Mouse (Mus musculus): ENCODE measurements around the gene Gjd3. TPM values are rescaled to one million over a fixed set of nuclear protein-coding genes. Genes with fewer than 3 reads are reported as not detected.
A peak's percentile ranks its signal among the peaks of the same experiment; 100 is the strongest.

Gjd3 gene
- polyA plus RNA-seq, 1 experiment from 2014 or later: 2.3 TPM

DNA sequence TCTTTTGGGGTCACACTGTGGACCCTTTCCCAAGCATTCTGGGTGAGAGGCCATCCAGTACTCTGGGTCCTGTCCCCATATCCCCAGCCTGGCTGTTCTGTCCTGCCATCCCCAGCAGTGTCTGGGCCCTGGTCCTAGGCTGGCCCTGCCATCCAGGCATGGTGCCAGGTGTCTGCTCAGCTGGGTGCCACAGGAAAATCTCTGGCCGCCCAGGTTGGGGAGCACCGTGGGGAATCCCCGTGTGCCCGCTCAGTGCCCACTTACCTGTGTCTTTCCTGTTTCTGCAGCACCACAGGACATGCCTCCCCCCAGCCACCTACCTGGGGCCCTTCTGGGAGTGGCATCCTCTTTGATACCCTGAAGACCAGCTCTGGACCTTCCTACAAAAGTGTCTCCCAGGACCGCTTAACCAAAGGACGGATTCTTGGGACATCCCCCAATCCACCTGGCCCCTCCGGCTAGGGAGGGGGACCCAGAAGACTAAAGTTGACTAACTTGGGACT lies 32.8 kb downstream of the Gjd3 start:
- Histone ChIP-seq H3K36me3 (ENCODE audit: control insufficient read depth, insufficient read depth, low read length) (peaks cover 24% of the 10 kb centered on the region), H3K4me2 (ENCODE audit: low read length) (no peak overlapping the region), H3K9me3 (ENCODE audit: control insufficient read depth, low read length) (no peaks in the 10 kb centered on the region), H3K4me1 (ENCODE audit: control insufficient read depth in 2 of 2, insufficient read depth in 2 of 2, low read length in 2 of 2) (peaks cover 72 to 92% of the 10 kb centered on the region in 2 experiments), H3K27me3 (ENCODE audit: control insufficient read depth, insufficient read depth, low read length) (no peaks in the 10 kb centered on the region), H3K27ac (replicated peaks in 1 of 2; ENCODE audit: control insufficient read depth in 1 of 2, insufficient read depth in 1 of 2, low read depth in 2 of 2, low read length in 2 of 2) (peak overlapping the region in 1 of 2 experiments; percentile 93; a peak in 1 of 4 replicates), H3K4me3 (ENCODE audit: control insufficient read depth in 1 of 2, insufficient read depth in 1 of 2, low read depth in 1 of 2, low read length in 2 of 2) (no peak overlapping the region), H3K9ac (ENCODE audit: low read length) (peak overlapping the region; percentile 66)
- 79% methylated on average over 7 of the region's 7 CpGs for WGBS
- no peak for ATAC-seq (ENCODE audit: insufficient number of reproducible peaks, insufficient read depth, low FRiP score, low read depth)

DNA sequence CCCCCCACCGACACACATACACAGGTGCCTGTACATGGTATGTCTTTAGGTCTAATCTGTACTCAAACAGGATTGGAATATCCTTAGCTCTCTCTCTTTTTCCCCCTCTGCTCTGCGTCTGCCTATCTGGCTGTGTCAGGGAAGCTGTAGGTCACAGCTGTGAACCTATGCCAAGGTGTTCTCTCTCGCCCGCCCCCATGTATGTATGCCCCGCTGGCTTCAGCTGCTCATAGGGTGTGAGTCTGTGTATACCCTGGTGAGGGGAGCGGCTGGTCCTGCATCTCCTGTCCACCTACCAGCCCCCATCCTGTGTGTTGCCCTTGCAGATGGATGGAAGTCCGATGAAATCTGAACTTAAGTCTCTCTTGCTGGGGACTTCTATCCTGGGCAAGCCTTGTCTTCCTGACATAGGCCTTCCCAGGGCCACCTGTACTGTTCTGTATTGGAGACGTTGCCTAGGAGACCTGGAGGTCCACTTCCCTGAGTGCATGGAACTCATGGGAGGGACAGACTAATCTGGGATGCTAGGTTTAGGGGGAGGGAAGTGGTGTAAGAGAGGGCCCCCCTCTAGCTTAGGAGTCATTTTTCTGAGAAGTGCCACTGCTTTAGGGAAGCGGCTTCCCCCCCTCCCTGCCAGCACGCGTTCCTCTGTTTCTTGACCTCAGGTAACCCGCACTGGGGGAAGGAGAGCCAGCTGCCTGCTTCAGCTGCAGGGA lies 33.4 kb downstream of the Gjd3 start:
- peak overlapping the region; percentile 66 for H3K9ac ChIP-seq (ENCODE audit: low read length)

GRCm38 (mm10) chr11:98947969-98948569 lies 34.7 kb downstream of the Gjd3 start:
- H3K9ac ChIP-seq (ENCODE audit: low read length): no peak overlapping the region
- peak overlapping the region; percentile 62 to 63 for H3K27ac ChIP-seq (replicated peaks in 1 of 2; ENCODE audit: control insufficient read depth in 1 of 2, insufficient read depth in 1 of 2, low read depth in 2 of 2, low read length in 2 of 2)
- H3K4me2 ChIP-seq (ENCODE audit: low read length): peak overlapping the region; percentile 20; the same call in 1 of the 2 replicates
- H3K9me3 ChIP-seq (ENCODE audit: control insufficient read depth, low read length): no peaks in the 10 kb centered on the region
- no peaks in the 10 kb centered on the region for H3K27me3 ChIP-seq (ENCODE audit: control insufficient read depth, insufficient read depth, low read length)
- peaks cover 24% of the 10 kb centered on the region for H3K36me3 ChIP-seq (ENCODE audit: control insufficient read depth, insufficient read depth, low read length)
- 50% methylated on average over 18 of the region's 18 CpGs for WGBS
- H3K4me1 ChIP-seq (ENCODE audit: control insufficient read depth in 2 of 2, insufficient read depth in 2 of 2, low read length in 2 of 2): peaks cover 76 to 92% of the 10 kb centered on the region in 2 experiments
- ATAC-seq (ENCODE audit: insufficient number of reproducible peaks, insufficient read depth, low FRiP score, low read depth): no peak
- H3K4me3 ChIP-seq (ENCODE audit: control insufficient read depth in 1 of 2, insufficient read depth in 1 of 2, low read depth in 1 of 2, low read length in 2 of 2): no peak overlapping the region

More for the DNA sequence above, 33.4 kb downstream of the Gjd3 start:
- WGBS: 70% methylated on average over 11 of the region's 12 CpGs
- Histone ChIP-seq H3K4me3 (ENCODE audit: control insufficient read depth in 1 of 2, insufficient read depth in 1 of 2, low read depth in 1 of 2, low read length in 2 of 2) (no peak overlapping the region), H3K4me2 (ENCODE audit: low read length) (no peak overlapping the region), H3K4me1 (ENCODE audit: control insufficient read depth in 2 of 2, insufficient read depth in 2 of 2, low read length in 2 of 2) (peaks cover 72 to 92% of the 10 kb centered on the region in 2 experiments), H3K27ac (replicated peaks in 1 of 2; ENCODE audit: control insufficient read depth in 1 of 2, insufficient read depth in 1 of 2, low read depth in 2 of 2, low read length in 2 of 2) (0 out of 4 replicates have a peak overlapping the region, but pooled peaks of 1 of the 2 experiments have one; percentile 11), H3K9me3 (ENCODE audit: control insufficient read depth, low read length) (no peaks in the 10 kb centered on the region), H3K36me3 (ENCODE audit: control insufficient read depth, insufficient read depth, low read length) (peaks cover 24% of the 10 kb centered on the region), H3K27me3 (ENCODE audit: control insufficient read depth, insufficient read depth, low read length) (no peaks in the 10 kb centered on the region)
- ATAC-seq (ENCODE audit: insufficient number of reproducible peaks, insufficient read depth, low FRiP score, low read depth): no peak

- Histone ChIP-seq H3K9ac (ENCODE audit: low read length) (peak overlapping the region; percentile 44; the same call in 1 of the 2 replicates), H3K9me3 (ENCODE audit: control insufficient read depth, low read length) (no peaks in the 10 kb centered on the region), H3K27ac (replicated peaks in 1 of 2; ENCODE audit: control insufficient read depth in 1 of 2, insufficient read depth in 1 of 2, low read depth in 2 of 2, low read length in 2 of 2) (peak overlapping the region; percentile 1 to 100; a peak in 3 of 4 replicates), H3K27me3 (ENCODE audit: control insufficient read depth, insufficient read depth, low read length) (no peaks in the 10 kb centered on the region), H3K36me3 (ENCODE audit: control insufficient read depth, insufficient read depth, low read length) (peaks cover 11% of the 10 kb centered on the region), H3K4me1 (ENCODE audit: control insufficient read depth in 2 of 2, insufficient read depth in 2 of 2, low read length in 2 of 2) (peaks cover 81 to 92% of the 10 kb centered on the region in 2 experiments), H3K4me3 (ENCODE audit: control insufficient read depth in 1 of 2, insufficient read depth in 1 of 2, low read depth in 1 of 2, low read length in 2 of 2) (no peak overlapping the region), H3K4me2 (ENCODE audit: low read length) (no peak overlapping the region; the same call in 1 of the 2 replicates)
- ATAC-seq (ENCODE audit: insufficient number of reproducible peaks, insufficient read depth, low FRiP score, low read depth): no peak
- WGBS: 64% methylated on average over 3 of the region's 3 CpGs
Observed at GRCm38 (mm10) chr11:98945605-98945977, 37.2 kb downstream of the Gjd3 start.

DNA sequence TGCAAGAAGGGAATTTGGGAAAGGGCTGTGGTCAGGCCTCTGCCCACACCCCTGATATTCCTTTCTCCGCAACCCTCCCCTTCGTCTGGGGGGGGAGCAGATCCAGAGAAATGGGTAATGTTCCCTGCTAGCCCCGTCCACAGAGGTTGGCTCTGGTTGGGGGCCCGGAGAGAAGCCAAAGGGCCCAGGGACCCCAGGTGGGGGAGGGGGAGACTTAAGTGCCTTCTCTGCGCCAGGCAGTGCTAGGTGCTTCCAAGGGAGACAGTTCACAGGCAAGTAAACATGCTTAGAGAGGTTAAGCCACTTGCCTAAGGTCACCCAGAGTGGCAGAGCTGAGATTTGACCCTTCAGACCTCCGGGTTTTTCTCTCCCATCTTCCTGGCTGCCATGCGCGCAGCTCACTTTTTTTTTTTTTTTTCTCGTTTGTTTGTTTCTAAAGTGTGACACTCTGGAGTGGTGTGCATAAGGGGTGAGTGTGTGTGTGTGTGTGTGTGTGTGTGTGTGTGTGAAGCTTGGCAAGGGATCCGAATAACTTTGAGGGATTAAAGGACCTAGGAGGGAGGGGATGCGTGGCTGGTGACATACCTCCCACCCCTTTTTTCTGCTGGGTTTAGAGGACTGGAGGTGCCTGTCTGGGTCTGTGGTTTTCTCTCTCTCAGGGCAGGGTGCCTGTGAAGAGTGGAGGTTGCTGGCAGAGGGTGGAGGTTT lies 37.8 kb downstream of the Gjd3 start:
- Histone ChIP-seq H3K4me3 (ENCODE audit: control insufficient read depth in 1 of 2, insufficient read depth in 1 of 2, low read depth in 1 of 2, low read length in 2 of 2) (no peak overlapping the region), H3K4me2 (ENCODE audit: low read length) (peak overlapping the region; percentile 72), H3K4me1 (ENCODE audit: control insufficient read depth in 2 of 2, insufficient read depth in 2 of 2, low read length in 2 of 2) (peaks cover 84 to 92% of the 10 kb centered on the region in 2 experiments), H3K27ac (replicated peaks in 1 of 2; ENCODE audit: control insufficient read depth in 1 of 2, insufficient read depth in 1 of 2, low read depth in 2 of 2, low read length in 2 of 2) (peak overlapping the region; percentile 1 to 100; a peak in 3 of 4 replicates), H3K36me3 (ENCODE audit: control insufficient read depth, insufficient read depth, low read length) (peaks cover 5% of the 10 kb centered on the region), H3K9ac (ENCODE audit: low read length) (peak overlapping the region; percentile 95), H3K9me3 (ENCODE audit: control insufficient read depth, low read length) (no peaks in the 10 kb centered on the region), H3K27me3 (ENCODE audit: control insufficient read depth, insufficient read depth, low read length) (no peaks in the 10 kb centered on the region)
- 42% methylated on average over 11 of the region's 11 CpGs for WGBS
- ATAC-seq (ENCODE audit: insufficient number of reproducible peaks, insufficient read depth, low FRiP score, low read depth): no peak

DNA sequence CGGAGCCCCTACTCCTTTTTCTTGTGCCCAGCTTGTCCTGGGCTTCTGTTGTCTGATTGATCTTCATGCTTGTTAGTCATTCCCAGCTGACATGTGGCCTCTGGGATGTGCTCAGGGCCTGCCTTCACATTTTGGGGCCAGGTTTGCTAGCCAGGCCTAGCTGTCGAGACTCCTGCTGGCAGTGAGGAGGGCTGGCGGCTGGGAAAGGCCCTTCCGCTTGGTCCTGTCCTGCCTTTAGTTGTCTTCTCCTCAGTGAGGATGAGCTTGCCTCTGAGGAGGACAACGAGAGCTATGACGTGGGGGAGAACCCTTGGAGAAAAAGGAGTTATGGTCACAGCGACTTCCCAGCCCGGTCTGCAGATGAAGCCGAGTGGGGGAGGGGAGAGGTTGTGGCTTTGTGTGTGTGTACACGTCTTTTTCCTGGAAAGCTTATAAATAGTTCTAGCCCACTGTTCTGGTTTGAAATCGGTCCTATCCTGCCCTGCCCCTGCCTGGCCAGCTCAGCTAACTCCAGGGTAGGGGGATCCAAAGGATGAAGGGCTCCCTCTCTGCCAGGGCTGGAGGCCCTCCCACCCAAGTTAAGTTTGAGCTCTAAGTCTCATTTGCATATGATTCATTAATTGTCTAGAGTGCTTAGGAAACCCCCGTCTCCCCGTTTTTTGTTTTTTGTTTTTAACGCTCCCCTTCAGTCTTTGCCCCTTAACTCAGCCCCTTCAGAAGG lies 38.9 kb downstream of the Gjd3 start:
- peak overlapping the region; percentile 100 for H3K27ac ChIP-seq (replicated peaks in 1 of 2; ENCODE audit: control insufficient read depth in 1 of 2, insufficient read depth in 1 of 2, low read depth in 2 of 2, low read length in 2 of 2)

More for the DNA sequence above, 38.9 kb downstream of the Gjd3 start:
- Histone ChIP-seq H3K9ac (ENCODE audit: low read length) (peak overlapping the region; percentile 95), H3K9me3 (ENCODE audit: control insufficient read depth, low read length) (no peaks in the 10 kb centered on the region), H3K4me3 (ENCODE audit: control insufficient read depth in 1 of 2, insufficient read depth in 1 of 2, low read depth in 1 of 2, low read length in 2 of 2) (no peak overlapping the region), H3K4me2 (ENCODE audit: low read length) (peak overlapping the region; percentile 72), H3K36me3 (ENCODE audit: control insufficient read depth, insufficient read depth, low read length) (peaks cover 2% of the 10 kb centered on the region; the same call in 1 of the 2 replicates), H3K27me3 (ENCODE audit: control insufficient read depth, insufficient read depth, low read length) (no peaks in the 10 kb centered on the region), H3K4me1 (ENCODE audit: control insufficient read depth in 2 of 2, insufficient read depth in 2 of 2, low read length in 2 of 2) (peaks cover 89 to 93% of the 10 kb centered on the region in 2 experiments)
- 31% methylated on average over 14 of the region's 14 CpGs for WGBS
- no peak for ATAC-seq (ENCODE audit: insufficient number of reproducible peaks, insufficient read depth, low FRiP score, low read depth)

Measured in heart, embryonic 14.5 days (tissue).